Mouse (Mus musculus): ENCODE results near the gene Cpsf6.
"Not testable (repeated sequence)": the region's sequence is repeated elsewhere in the genome, so short reads cannot be mapped to it uniquely, and the experiment has no call there.

Cpsf6 gene

GRCm38 (mm10) chr10:117399839-117400238 lies 20.0 kb upstream of the Cpsf6 start:
- DNase-seq (ENCODE audit: low spot score): no peak

DNA sequence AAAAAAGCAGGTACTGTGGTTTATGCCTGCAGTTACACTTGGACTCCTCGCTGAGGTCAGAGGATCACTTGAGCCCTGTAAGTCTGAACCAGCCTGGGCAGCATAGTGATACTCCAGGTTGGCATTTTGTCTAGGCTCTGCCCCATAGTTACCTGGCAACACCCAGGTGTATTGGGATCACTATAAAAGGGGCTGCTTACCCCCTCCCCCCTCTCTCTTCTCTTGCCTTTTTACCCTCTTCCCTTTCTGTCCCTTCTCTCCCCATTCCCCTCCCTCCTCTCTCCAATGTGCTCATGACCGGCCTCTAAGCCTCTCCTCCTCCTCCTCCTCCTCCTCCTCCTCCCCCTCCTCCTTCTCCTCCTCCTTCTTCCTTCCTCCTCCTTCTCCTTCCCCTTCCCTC lies 19.4 kb upstream of the Cpsf6 start:
- no peak for DNase-seq (ENCODE audit: low spot score)

DNA sequence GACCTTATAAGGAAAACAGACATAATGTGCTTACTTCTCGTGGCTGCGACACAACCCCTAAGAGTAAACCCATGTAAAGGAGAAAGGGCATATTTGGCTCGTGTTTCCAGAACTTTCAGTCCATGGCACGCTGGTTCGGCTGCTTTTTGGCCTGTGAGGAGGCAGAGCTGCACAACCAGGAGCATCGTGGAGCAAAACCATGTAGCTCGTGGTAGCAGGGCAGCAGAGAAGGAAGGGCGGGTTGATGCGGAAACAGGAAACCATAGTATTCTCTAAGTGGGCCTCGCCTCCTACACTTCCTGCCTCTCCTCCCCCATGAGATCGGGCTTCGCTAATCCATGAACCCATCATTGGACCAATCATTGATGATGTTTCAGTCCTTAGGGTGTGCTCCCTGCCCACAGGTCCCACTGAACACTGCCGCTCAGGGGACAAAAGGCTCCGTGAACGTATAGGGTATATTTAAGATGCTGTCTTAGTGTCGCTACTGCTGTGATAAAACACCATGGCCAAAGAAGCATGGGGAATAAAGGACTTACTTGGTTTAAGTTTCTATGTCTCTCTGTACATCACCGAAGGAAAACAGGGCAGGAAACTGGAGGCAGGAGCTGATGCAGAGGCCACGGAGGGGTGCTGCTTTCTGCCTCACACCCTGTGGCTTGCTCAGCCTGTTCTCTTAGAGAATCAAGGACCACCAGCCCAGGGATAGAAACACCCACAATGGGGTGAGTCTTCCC lies 18.4 kb upstream of the Cpsf6 start:
- no peak for DNase-seq (ENCODE audit: low spot score)

DNA sequence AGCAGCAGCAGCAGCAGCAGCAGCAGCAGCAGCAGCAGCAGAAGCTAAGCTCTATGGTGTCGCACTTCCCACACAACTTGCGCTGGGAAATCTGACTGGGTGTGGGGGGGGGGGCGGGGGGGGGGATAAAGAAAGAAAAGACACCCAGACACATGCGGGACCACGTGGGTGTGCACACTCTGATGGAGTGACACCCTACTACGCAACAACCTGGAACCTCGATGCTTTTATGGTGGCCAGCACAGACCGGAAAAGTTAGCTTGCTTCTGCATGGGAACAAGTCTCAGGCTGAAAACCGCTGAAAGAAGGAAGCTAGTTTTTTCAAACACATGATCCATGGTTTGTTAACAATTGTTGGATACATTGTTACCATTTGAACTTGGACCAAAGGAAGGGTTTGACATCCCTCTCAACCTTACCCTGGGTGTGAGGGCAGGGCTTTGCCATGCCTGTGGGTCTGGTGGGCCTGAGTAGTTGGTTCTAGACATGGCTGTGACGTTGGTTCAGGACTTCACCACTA lies 17.4 kb upstream of the Cpsf6 start:
- DNase-seq (ENCODE audit: low spot score): no peak

DNA sequence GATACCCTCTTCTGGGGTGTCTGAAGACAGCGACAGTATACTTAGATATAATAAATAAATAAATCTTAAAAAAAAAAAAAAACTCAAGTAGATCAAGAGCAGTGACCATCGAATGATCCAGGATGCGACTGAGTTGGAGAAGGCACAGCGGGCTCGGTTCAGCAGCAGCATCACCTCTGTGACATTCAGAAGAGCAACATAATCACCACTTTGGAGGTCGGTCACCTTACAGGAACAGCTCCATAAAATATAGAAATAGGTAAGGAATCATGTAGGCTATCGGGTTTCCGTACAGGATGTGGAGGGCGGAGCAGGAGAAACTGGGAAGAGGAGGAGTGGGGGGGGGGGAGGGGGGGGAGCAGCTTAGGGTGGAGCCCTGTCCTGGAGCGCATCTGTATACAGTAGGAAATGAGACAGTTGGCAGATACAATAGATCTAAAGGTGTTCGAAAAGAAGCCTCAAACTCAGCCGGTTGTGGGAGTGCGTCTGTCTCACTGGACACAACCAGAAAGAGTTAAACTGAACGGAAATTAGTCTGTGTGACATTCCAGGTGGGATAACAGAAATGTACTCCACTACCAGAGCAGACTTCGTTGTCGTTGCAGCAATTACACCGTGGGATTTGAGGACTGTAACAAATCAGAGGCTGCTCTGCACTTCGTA lies 16.7 kb upstream of the Cpsf6 start:
- no peak for DNase-seq (ENCODE audit: low spot score)

DNA sequence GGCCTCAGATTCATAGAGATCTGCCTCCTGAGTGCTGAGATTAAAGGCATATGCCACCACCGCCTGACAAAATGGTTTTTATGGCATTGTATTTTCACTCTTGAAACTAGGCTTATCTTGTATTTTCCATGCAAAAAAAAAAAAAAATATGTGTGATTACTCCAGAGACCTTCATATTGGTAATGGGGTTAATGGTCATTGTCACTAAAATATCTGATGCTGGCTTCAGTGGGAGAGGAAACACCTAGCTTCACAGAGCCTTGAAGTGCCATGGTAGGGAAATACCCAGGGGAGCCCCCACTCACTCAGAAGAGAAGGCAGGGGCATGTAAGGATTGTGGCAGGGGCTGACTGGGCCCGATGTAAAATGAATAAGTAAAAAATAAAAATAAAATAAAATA lies 16.0 kb upstream of the Cpsf6 start:
- DNase-seq (ENCODE audit: low spot score): no peak

DNA sequence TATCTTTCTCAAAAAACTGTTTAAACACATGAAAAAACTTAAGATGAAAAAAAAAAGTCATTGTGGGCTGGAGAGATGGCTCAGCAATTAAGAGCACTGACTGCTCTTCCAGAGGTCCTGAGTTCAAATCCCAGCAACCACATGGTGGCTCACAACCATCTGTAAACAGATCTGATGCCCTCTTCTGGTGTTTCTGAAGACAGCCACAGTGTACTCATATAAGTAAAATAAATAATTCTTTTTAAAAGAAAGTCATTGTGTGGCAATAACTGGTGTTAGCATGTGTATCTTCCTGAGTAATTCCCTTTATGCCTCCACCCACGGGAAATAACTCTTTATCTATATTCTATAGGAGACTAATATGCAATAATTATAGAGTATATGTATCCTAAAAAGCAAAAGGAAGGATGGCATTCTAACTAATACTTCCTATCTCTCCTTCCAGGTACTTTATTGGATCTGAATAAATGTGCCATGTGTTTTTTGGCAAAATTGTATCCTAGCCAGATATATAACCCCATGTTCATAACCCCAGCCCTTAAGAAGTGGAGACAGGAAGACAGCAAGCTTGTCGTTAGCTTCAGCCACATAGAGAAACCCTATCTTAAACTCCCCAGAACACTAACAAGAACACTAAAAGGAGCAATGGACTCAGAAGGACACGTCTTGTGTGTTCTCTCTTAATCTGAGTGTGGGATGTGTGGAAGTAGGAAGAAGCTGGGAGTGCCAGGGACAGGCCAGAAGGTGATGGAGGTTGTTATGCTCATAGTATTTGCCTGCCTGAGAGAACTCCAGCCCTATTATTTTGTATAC lies 15.1 kb upstream of the Cpsf6 start:
- DNase-seq (ENCODE audit: low spot score): no peak

DNA sequence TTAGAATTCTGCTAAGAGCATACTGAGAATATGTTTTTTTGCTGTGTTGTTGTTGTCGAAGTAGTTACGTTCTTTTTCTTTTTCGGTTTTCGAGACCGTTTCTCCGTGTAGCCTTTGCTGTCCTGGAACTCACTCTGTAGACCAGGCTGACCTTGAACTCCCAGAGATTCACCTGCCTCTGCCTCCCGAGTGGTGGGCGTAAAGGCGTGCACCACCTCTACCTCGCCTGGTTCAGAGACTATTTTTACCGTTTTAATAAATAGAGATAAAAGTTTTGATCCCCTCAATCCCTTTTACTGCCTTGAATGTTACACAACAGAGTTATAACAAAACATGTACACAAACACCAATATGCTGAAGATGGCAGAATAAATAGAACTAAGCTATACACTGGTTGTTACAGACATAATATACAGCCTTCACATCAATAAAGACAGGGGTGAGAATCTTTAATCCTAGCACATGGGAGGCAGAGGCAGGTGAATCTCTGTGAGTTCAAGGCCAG lies 14.1 kb upstream of the Cpsf6 start:
- DNase-seq (ENCODE audit: low spot score): no peak

- no peak for DNase-seq (ENCODE audit: low spot score)
Measured at GRCm38 (mm10) chr10:117393196-117393890, 13.5 kb upstream of the Cpsf6 start.

DNA sequence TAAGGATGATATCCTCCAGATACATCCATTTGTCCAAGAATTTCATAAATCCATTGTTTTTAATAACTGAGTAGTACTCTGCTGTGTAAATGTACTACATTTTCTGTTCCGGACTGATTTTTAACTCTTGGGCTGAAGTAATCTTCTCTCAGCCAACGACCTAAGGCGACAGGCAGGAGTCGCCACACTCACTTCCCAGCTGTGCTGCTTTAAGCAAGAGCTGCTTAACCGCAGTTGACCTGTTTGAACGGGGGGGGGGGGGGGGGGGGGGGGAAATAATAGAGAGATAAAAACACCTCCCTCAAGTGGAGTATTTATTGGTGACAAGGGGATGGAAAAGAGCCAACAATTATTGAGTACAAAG lies 13.0 kb upstream of the Cpsf6 start:
- DNase-seq (ENCODE audit: low spot score): no peak

DNA sequence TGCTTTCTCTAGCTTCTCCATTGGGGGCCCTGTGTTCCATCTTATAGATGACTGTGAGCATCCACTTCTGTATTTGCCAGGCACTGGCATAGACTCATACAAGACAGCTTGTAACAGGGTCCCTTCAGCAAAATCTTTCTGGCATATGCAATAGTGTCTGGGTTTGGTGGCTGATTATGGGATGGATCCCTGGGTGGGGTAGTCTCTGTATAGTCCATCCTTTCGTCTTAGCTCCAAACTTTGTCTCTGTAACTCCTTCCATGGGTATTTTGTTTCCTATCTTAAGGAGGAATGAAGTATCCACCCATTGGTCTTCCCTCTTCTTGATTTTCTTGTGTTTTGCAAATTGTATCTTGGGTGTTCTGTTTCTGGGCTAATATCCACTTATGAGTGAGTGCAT lies 12.6 kb upstream of the Cpsf6 start:
- not testable (repeated sequence) for DNase-seq (ENCODE audit: low spot score)

GRCm38 (mm10) chr10:117391801-117392200 lies 12.0 kb upstream of the Cpsf6 start:
- no peak for DNase-seq (ENCODE audit: low spot score)

DNA sequence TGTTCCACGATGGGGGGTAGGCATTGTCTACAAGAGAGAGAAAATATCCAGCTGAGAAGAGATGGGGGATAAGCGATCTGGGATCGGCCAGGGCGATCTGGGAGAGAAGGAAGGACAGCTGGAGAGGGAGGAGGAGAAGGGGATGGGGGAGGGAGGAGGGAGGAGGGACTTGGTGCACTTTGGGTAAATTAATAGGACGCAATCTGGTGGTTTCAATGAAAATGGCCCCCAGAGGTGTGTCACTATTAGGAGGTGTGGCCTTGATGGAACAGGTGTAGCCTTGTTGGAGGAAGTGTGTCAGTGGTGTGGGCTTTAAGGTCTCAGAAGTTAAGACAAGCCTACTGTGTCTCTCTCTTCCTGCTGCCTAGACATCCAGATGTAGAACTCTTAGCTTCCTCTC lies 11.2 kb upstream of the Cpsf6 start:
- DNase-seq (ENCODE audit: low spot score): no peak

DNA sequence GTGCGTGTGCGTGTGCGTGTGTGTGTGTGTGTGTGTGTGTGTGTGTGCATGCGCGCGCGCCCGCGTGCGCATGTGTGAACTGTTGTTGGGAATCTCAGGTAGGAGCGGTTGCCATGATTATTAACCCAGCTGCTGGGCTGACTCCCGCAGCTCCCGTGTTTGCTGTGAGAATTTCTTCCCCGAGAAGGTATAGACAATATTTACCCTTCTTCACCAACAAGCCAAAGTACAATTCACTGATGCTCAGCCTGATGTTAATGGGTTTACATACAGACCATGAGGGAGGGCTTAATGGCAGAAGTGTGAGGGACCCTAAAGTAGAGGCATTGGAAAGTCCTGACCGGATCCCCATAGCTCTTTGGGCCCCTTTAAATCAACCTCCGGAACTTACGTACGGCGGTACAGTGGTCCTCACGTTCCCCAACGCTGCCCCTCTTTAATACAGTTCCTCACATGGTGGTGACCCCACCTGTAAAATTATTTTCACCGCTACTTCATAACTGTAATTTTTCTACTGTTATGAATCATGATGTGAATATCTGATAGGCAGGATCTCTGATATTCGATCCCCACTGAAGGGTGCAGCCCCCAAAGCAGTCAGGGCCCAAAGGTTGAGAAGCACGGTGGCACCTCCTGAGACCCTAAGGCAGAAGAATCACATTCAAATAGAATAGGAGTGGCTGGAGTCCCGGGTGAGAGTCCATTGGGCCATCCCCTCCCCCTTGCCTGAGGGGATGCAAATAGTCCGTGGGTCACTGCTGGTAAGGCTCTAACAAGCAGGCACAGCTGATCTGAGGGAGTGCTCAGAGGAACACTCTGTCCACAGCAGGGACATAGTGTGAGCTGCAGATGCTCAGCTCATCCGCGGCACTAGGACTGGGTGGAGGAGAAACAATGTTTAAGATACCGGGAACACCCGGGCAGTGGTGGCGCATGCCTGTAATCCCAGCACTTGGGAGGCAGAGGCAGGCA lies 10.4 kb upstream of the Cpsf6 start:
- no peak for DNase-seq (ENCODE audit: low spot score)

- no peak for DNase-seq (ENCODE audit: low spot score)
Measured at GRCm38 (mm10) chr10:117389371-117389740, 9.5 kb upstream of the Cpsf6 start.

DNA sequence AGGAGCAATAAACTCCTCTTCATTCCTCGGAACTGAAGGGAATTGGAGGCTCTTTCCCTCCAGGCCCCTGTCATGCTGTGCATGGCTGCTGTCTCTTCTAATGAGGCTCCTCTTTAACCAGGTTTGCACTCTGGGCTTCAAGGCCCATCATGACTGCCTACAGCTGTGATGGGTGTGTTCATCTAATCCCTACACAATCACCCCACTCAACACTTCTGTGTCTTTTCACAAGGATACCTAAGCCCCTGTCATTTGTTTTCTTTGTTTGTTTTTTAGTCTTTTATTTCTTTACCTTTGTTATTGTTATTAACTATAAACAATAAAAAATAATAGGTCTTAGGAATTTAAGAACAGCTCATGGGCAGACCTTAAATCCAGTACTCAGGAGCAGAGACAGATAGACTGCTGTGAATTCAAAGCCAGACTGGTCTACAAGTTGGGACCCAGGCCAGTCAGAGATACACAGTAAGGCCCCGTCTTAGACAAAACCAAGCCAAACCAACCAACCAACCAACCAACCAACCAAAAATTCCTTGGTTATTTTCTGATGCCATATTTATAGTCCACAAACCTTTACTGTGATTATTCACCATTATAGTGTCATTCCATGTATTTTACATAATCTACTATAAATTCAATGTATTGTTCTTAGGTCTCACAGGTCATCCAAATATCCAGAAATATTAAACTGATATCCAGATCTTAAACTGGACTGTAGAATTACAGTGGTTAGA lies 9.0 kb upstream of the Cpsf6 start:
- no peak for DNase-seq (ENCODE audit: low spot score)

- DNase-seq (ENCODE audit: low spot score): not testable (repeated sequence)
Measured at GRCm38 (mm10) chr10:117387961-117388636, 8.3 kb upstream of the Cpsf6 start.

DNA sequence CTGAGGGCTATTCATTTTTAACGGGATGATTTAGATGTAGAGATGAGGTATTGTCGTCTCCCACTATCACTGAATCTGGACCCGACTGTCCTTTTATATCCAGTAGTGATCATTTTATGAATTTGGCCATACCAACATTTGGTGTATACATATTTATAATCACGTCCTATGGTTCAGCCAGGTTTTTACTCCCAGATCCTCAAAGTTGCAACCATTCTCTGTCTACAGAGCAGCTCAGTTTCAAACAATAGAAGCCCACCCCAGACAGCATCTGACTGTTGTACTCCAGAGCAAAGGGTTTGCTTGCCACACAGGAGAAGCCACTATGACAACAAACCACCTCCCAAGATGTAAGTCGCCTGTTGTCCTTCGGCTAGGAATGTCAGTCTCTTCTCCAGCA lies 7.2 kb upstream of the Cpsf6 start:
- no peak for DNase-seq (ENCODE audit: low spot score)

- no peak for DNase-seq (ENCODE audit: low spot score)
Measured at GRCm38 (mm10) chr10:117386261-117386660, 6.4 kb upstream of the Cpsf6 start.

DNA sequence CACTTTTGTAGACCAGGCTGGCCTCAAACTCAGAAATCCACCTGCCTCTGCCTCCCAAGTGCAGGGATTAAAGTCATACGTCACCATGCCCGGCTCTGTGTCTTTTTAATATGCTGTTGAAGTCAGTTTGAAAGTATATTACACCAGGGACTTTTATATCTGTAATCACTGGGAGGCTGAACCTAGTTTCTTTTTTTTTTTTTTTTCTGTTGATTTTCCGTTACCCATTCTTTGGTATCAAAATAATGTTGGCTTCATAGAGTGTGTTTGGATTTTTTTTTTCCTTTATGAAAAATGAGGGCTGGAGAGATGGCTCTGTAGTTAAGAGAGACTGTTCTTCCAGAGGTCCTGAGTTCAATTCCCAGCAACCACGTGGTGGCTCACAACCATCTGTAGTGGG lies 5.6 kb upstream of the Cpsf6 start:
- DNase-seq (ENCODE audit: low spot score): no peak
